Mouse (Mus musculus): ENCODE measurements around the gene Flt4. TPM values are rescaled to one million over a fixed set of nuclear protein-coding genes. Genes with fewer than 3 reads are reported as not detected.
A peak's percentile ranks its signal among the peaks of the same experiment; 100 is the strongest.

Gene Flt4
- polyA plus RNA-seq, 1 experiment from 2014 or later, result 6.3 TPM

DNA sequence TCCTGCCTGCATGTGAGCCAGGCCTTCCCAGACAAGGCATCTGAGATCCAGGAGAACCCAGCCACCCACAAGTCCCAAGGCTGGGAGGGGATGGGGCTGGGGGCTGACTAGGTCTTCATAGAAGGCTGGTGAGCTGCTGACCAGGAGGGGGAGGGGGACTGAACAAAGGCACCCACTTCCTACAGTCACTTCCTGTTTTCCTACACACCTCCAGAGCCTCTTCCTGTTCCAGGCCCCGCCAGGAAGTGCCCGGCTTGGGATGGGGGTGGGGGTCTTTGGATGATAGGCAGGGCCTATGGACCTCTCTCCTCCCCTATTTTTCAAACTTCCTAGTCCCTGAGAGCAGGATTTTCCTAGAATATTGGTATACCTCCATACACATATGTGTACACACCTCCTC lies 23.2 kb downstream of the Flt4 start:
- Histone ChIP-seq H3K9me3 (replicated peaks; ENCODE audit: control insufficient read depth, low read length) (no peaks in the 10 kb centered on the region), H3K4me3 (ENCODE audit: low read depth, low read length) (no peak overlapping the region), H3K9ac (ENCODE audit: low read depth, low read length) (no peak overlapping the region), H3K4me2 (no peak overlapping the region), H3K4me1 (ENCODE audit: control insufficient read depth, insufficient read depth, low read length) (peaks cover 10% of the 10 kb centered on the region), H3K27ac (ENCODE audit: low read depth, low read length) (no peak overlapping the region), H3K27me3 (ENCODE audit: control insufficient read depth, insufficient read depth, low read length) (peaks cover 45% of the 10 kb centered on the region), H3K36me3 (ENCODE audit: control insufficient read depth, insufficient read depth, low read length) (no peaks in the 10 kb centered on the region)
- WGBS (ENCODE audit: insufficient replicate concordance), result 49% methylated on average over 2 of the region's 2 CpGs
- ATAC-seq (replicated peaks; ENCODE audit: insufficient number of reproducible peaks, low FRiP score, low TSS enrichment), result 0 out of 2 replicates have a peak, but pooled peaks have one; percentile 12

DNA sequence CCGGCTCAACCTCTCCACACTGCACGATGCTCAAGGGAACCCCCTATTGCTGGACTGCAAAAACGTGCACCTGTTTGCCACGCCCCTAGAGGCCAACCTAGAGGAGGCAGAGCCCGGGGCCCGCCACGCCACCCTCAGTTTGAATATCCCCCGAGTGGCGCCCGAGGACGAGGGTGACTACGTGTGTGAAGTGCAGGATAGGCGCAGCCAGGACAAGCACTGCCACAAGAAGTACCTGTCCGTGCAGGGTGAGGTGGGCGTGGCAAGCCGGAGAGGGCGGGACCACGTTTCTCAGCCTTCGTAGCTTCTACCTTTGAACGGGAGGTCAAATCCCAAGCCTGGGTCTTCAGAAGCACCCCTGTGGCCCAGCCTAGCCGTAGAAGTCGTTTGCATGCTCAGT lies 25.0 kb downstream of the Flt4 start:
- peaks cover 49% of the 10 kb centered on the region for H3K27me3 ChIP-seq (ENCODE audit: control insufficient read depth, insufficient read depth, low read length)
- WGBS (ENCODE audit: insufficient replicate concordance), result 23% methylated on average over 22 of the region's 22 CpGs
- no peak for ATAC-seq (replicated peaks; ENCODE audit: insufficient number of reproducible peaks, low FRiP score, low TSS enrichment)

DNA sequence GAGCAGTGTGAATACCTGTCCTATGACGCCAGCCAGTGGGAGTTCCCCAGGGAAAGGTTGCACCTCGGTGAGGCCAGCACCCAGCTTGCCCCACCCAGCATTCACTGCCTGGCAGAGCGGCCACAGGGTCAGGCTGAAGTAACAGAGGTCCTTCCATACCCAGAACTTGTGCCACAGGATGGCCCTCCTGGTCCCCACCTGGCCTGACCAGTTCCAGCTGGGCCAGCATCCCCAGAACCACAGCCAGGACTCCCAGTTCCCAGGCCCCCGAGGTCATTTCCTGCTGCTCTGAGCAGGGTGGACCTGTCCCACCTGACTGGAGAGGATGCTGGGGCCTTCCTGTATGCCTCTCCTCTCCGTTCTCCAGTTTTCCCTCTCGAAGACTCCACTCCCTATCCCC lies 26.6 kb downstream of the Flt4 start:
- Histone ChIP-seq H3K27ac (ENCODE audit: low read depth, low read length) (no peak overlapping the region), H3K4me1 (ENCODE audit: control insufficient read depth, insufficient read depth, low read length) (peaks cover 10% of the 10 kb centered on the region), H3K4me3 (ENCODE audit: low read depth, low read length) (no peak overlapping the region), H3K27me3 (ENCODE audit: control insufficient read depth, insufficient read depth, low read length) (peaks cover 49% of the 10 kb centered on the region), H3K36me3 (ENCODE audit: control insufficient read depth, insufficient read depth, low read length) (no peaks in the 10 kb centered on the region), H3K9me3 (replicated peaks; ENCODE audit: control insufficient read depth, low read length) (no peaks in the 10 kb centered on the region), H3K9ac (ENCODE audit: low read depth, low read length) (no peak overlapping the region), H3K4me2 (no peak overlapping the region)
- ATAC-seq (replicated peaks; ENCODE audit: insufficient number of reproducible peaks, low FRiP score, low TSS enrichment), result no peak
- 69% methylated on average over 6 of the region's 6 CpGs for WGBS (ENCODE audit: insufficient replicate concordance)

More for the DNA sequence above, 25.0 kb downstream of the Flt4 start:
- no peak overlapping the region for H3K9ac ChIP-seq (ENCODE audit: low read depth, low read length)
- H3K4me1 ChIP-seq (ENCODE audit: control insufficient read depth, insufficient read depth, low read length), result peaks cover 10% of the 10 kb centered on the region
- no peaks in the 10 kb centered on the region for H3K36me3 ChIP-seq (ENCODE audit: control insufficient read depth, insufficient read depth, low read length)
- H3K9me3 ChIP-seq (replicated peaks; ENCODE audit: control insufficient read depth, low read length), result no peaks in the 10 kb centered on the region
- no peak overlapping the region for H3K27ac ChIP-seq (ENCODE audit: low read depth, low read length)
- peak overlapping the region; percentile 18; the same call in 1 of the 2 replicates for H3K4me3 ChIP-seq (ENCODE audit: low read depth, low read length)
- H3K4me2 ChIP-seq, result peak overlapping the region; percentile 34

DNA sequence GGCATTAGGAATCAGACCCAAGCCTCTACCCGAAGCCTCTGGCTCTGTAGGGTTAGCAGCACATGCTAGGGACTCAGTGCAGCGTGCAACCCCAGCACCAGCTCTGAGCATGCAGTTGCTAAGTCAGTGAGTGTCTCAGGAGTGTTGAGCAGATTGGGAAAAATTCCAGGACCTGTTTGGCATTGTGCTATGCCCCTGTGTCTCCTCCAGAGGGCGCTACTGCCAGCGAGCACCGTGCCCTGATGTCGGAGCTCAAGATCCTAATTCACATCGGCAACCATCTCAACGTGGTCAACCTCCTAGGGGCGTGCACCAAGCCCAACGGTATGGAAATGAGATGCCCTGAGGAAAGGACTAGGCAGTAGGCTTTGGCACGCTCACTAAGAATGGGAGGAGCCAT lies 27.4 kb downstream of the Flt4 start:
- Histone ChIP-seq H3K27ac (ENCODE audit: low read depth, low read length) (no peak overlapping the region), H3K4me2 (peak overlapping the region; percentile 45), H3K4me3 (ENCODE audit: low read depth, low read length) (no peak overlapping the region), H3K9ac (ENCODE audit: low read depth, low read length) (no peak overlapping the region), H3K4me1 (ENCODE audit: control insufficient read depth, insufficient read depth, low read length) (peaks cover 10% of the 10 kb centered on the region), H3K27me3 (ENCODE audit: control insufficient read depth, insufficient read depth, low read length) (peaks cover 49% of the 10 kb centered on the region), H3K9me3 (replicated peaks; ENCODE audit: control insufficient read depth, low read length) (no peaks in the 10 kb centered on the region), H3K36me3 (ENCODE audit: control insufficient read depth, insufficient read depth, low read length) (no peaks in the 10 kb centered on the region)
- 6% methylated on average over 11 of the region's 11 CpGs for WGBS (ENCODE audit: insufficient replicate concordance)
- ATAC-seq (replicated peaks; ENCODE audit: insufficient number of reproducible peaks, low FRiP score, low TSS enrichment), result no peak

DNA sequence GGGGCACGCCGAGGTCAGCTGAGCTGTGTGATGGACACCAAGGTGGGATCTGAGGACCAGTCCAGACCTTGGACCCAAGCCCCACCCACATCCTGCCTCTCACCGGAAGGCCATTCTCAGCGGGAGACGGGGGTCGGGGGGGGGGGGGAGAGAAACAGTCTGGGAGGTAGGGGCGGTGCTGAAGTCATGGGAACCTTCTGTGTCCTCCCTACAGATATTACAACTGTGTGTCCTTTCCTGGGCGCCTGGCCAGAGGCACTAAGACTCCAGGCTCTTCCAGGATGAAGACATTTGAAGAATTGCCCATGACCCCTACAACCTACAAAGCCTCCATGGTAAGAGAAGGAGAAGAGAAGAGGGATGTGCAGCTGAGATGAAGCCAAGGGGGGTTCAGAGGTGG lies 36.6 kb downstream of the Flt4 start:
- Histone ChIP-seq H3K27me3 (ENCODE audit: control insufficient read depth, insufficient read depth, low read length) (no peaks in the 10 kb centered on the region), H3K9me3 (replicated peaks; ENCODE audit: control insufficient read depth, low read length) (no peaks in the 10 kb centered on the region), H3K9ac (ENCODE audit: low read depth, low read length) (no peak overlapping the region), H3K4me1 (ENCODE audit: control insufficient read depth, insufficient read depth, low read length) (peaks cover 4% of the 10 kb centered on the region), H3K4me2 (no peak overlapping the region), H3K27ac (ENCODE audit: low read depth, low read length) (no peak overlapping the region), H3K4me3 (ENCODE audit: low read depth, low read length) (no peak overlapping the region), H3K36me3 (ENCODE audit: control insufficient read depth, insufficient read depth, low read length) (no peaks in the 10 kb centered on the region)
- 50% methylated on average over 8 of the region's 8 CpGs for WGBS (ENCODE audit: insufficient replicate concordance)
- ATAC-seq (replicated peaks; ENCODE audit: insufficient number of reproducible peaks, low FRiP score, low TSS enrichment), result no peak

DNA sequence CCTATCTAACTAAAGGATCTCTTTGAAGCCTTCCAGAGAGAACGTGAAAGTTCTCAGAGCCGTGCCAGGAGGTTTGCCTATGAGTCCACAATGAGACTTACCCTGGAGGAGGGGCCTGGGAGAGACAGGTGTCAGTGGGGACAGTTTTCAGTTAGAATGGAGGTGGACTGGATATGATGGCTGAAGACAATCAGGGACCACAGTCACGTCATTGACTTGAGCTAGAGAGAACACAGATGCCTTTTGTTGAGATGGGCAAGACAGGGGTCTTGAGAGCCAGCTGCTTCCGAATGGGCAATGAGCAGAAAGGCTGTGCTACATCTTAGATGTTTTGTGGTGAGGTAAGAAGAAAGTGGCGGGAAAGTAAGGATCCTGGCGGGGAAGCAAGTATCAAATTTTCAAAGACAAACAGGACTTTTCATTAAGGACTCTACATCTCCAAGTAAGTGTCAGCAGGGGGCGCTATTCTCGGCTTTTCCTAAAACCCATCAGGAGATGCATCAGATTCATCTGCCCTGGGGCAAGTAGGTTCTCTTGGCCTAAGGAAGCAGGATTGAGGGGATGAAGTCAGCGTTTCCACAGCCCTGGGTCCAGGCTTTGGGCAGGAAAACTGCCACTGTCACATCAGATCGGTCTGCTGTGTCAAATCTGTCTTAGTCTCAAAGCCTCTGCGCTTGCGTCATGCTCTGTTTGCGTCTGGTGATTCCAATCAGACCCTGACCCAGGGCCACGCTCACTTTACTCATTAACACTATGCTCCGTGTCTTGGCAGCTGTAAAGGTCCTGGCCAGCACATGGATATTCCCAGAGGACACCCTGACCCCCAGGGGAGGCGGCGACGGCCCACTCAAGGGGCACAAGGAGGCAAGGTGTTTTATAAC lies 41.3 kb downstream of the Flt4 start:
- Histone ChIP-seq H3K36me3 (ENCODE audit: control insufficient read depth, insufficient read depth, low read length) (no peaks in the 10 kb centered on the region), H3K4me3 (ENCODE audit: low read depth, low read length) (no peak overlapping the region), H3K27ac (ENCODE audit: low read depth, low read length) (peak overlapping the region; percentile 80), H3K4me2 (peak overlapping the region; percentile 41; the same call in 1 of the 2 replicates), H3K9ac (ENCODE audit: low read depth, low read length) (peak overlapping the region; percentile 52), H3K4me1 (ENCODE audit: control insufficient read depth, insufficient read depth, low read length) (peaks cover 13% of the 10 kb centered on the region), H3K27me3 (ENCODE audit: control insufficient read depth, insufficient read depth, low read length) (no peaks in the 10 kb centered on the region), H3K9me3 (replicated peaks; ENCODE audit: control insufficient read depth, low read length) (no peaks in the 10 kb centered on the region)
- ATAC-seq (replicated peaks; ENCODE audit: insufficient number of reproducible peaks, low FRiP score, low TSS enrichment), result no peak
- 50% methylated on average over 18 of the region's 18 CpGs for WGBS (ENCODE audit: insufficient replicate concordance)

DNA sequence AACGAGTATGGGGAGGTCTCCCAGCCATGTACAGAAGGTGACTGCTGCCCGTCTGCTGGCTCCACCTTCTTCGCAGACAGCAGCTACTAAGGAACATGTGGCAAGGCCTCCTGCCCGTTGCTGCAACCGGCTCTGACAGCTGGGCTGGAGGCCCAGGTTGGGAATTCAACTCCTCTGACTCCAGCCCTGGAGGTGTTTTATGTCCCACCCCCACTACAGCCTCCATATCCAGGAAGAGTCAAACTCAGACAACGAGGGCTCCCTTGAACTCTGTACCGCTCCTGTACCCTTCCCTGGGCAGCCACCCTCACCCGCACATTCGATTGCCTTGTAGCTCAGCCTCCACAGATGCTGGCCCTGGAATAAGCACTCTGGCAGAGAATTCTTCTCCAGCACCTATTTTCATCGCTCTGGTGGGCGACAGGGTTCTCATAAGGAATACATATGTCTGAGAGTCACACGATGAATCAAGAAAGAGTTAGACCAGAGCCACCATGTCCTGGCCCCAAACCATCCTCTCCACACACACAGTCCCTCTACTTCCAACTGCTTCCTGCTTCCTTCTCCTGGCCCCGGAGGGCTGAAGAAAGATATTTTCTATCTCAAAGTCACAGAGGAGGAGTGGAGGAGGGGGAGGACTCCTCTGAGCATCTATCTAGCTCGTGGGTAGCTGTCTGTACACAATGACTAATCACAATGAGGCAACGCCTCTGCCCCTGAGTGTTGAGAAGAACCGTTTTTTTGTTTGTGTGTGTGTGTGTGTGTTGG lies 42.1 kb downstream of the Flt4 start:
- peak; percentile 76 for ATAC-seq (replicated peaks; ENCODE audit: insufficient number of reproducible peaks, low FRiP score, low TSS enrichment)
- peak overlapping the region; percentile 80 for H3K27ac ChIP-seq (ENCODE audit: low read depth, low read length)
- H3K27me3 ChIP-seq (ENCODE audit: control insufficient read depth, insufficient read depth, low read length), result no peaks in the 10 kb centered on the region
- H3K9ac ChIP-seq (ENCODE audit: low read depth, low read length), result peak overlapping the region; percentile 52
- H3K4me2 ChIP-seq, result peak overlapping the region; percentile 41
- H3K9me3 ChIP-seq (replicated peaks; ENCODE audit: control insufficient read depth, low read length), result no peaks in the 10 kb centered on the region
- peaks cover 13% of the 10 kb centered on the region for H3K4me1 ChIP-seq (ENCODE audit: control insufficient read depth, insufficient read depth, low read length)
- H3K4me3 ChIP-seq (ENCODE audit: low read depth, low read length), result no peak overlapping the region; the same call in 1 of the 2 replicates
- WGBS (ENCODE audit: insufficient replicate concordance), result 63% methylated on average over 16 of the region's 16 CpGs
- H3K36me3 ChIP-seq (ENCODE audit: control insufficient read depth, insufficient read depth, low read length), result no peaks in the 10 kb centered on the region

DNA sequence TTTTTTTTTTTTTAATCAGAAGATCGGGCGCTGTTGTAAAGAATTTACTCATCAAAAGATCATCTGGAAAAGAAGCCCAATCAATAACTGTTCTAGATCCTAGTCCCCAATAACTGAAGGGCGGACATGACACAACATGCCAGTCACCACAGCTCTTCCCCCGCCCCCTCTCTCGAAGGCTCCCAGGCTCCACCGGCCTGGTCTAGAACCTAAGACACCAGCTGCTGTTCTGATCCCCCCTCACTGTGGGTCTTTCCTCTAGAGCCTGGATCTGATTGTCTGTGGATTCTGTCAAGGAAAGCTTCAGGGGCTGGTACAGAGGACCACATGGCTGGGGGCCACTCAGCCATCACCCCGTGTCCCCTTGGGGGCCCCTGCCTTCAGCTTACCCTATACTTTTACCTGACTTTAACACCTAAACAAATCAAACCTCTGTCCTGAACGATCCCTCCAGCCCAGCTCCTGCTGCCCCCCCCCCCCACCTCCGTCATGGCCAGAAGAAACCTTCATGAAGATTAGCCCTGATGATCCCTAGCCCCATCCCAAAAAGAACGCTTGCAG lies 42.8 kb downstream of the Flt4 start:
- WGBS (ENCODE audit: insufficient replicate concordance), result 75% methylated on average over 10 of the region's 10 CpGs
- Histone ChIP-seq H3K4me2 (no peak overlapping the region; the same call in 1 of the 2 replicates), H3K4me1 (ENCODE audit: control insufficient read depth, insufficient read depth, low read length) (peaks cover 11% of the 10 kb centered on the region), H3K4me3 (ENCODE audit: low read depth, low read length) (no peak overlapping the region; the same call in 1 of the 2 replicates), H3K9me3 (replicated peaks; ENCODE audit: control insufficient read depth, low read length) (no peaks in the 10 kb centered on the region), H3K9ac (ENCODE audit: low read depth, low read length) (peak overlapping the region; percentile 52; the same call in 1 of the 2 replicates), H3K27ac (ENCODE audit: low read depth, low read length) (peak overlapping the region; percentile 80), H3K36me3 (ENCODE audit: control insufficient read depth, insufficient read depth, low read length) (no peaks in the 10 kb centered on the region), H3K27me3 (ENCODE audit: control insufficient read depth, insufficient read depth, low read length) (no peaks in the 10 kb centered on the region)
- no peak for ATAC-seq (replicated peaks; ENCODE audit: insufficient number of reproducible peaks, low FRiP score, low TSS enrichment)

Measured in heart, embryonic 11.5 days (tissue).